Mouse (Mus musculus): ENCODE measurements around the gene Stk26.

GRCm38 (mm10) chrX:50798571-50798970 is 42.3 kb upstream of the Stk26 start:
- TF ChIP-seq FLI1 (IDR thresholded peaks at IDR 0.05; ENCODE audit: low read length) (no peak), GATA1 (IDR thresholded peaks at IDR 0.05; ENCODE audit: borderline replicate concordance, low read length) (no peak)

Measured in megakaryocyte, embryonic 14.5 days (primary cell).